Mouse (Mus musculus) monocyte, adult 5-6 weeks (primary cell): ENCODE data around the gene Chid1. TPM values are rescaled to one million over a fixed set of nuclear protein-coding genes. Genes with fewer than 3 reads are reported as not detected.
A peak's percentile ranks its signal among the peaks of the same experiment; 100 is the strongest.

Experiments
- ATAC-seq: fragments of 153-309, 156-312 bp; replicated peaks from 2 replicates; pipeline ENCODE4 v1.8.0; 2017; ENCODE audit warnings: mild to moderate bottlenecking; ENCODE audit not compliant: low TSS enrichment, insufficient number of reproducible peaks, severe bottlenecking, poor library complexity, low FRiP score
- total RNA-seq: library from RNA; stranded (forward); fragments of 200-1000, 200-491, 200-594 nt; gene quantifications from 3 replicates; pipeline ENCODE4 v1.2.3, GENCODE M21; 2017

Chid1 gene
- 10.4 to 19.8 TPM (median 13.9 TPM) in 3 replicates for total RNA-seq

- ATAC-seq: peak; percentile 95
Observed at GRCm38 (mm10) chr7:141539556-141540311, at the start of gene Chid1. Chid1 (minus strand) TSS chr7:141539857.

- no peak for ATAC-seq
Observed at GRCm38 (mm10) chr7:141588890-141589289, 49.2 kb upstream of the Chid1 start.

GRCm38 (mm10) chr7:141585881-141586280, 46.2 kb upstream of the Chid1 start:
- no peak for ATAC-seq

- no peak for ATAC-seq
Observed at GRCm38 (mm10) chr7:141585288-141585687, 45.6 kb upstream of the Chid1 start.

GRCm38 (mm10) chr7:141584048-141584841, 44.6 kb upstream of the Chid1 start:
- no peak for ATAC-seq

GRCm38 (mm10) chr7:141581323-141581722, 41.7 kb upstream of the Chid1 start:
- ATAC-seq: no peak

- peak; percentile 86 for ATAC-seq
Observed at GRCm38 (mm10) chr7:141578943-141579342, 39.3 kb upstream of the Chid1 start.

GRCm38 (mm10) chr7:141578511-141578910, 38.9 kb upstream of the Chid1 start:
- no peak for ATAC-seq

- no peak for ATAC-seq
Observed at GRCm38 (mm10) chr7:141577801-141578200, 38.1 kb upstream of the Chid1 start.

GRCm38 (mm10) chr7:141575481-141575880, 35.8 kb upstream of the Chid1 start:
- ATAC-seq: no peak

- ATAC-seq: no peak
Observed at GRCm38 (mm10) chr7:141574041-141574440, 34.4 kb upstream of the Chid1 start.

- no peak for ATAC-seq
Observed at GRCm38 (mm10) chr7:141570625-141571295, 31.1 kb upstream of the Chid1 start.

GRCm38 (mm10) chr7:141569916-141570315, 30.3 kb upstream of the Chid1 start:
- ATAC-seq: no peak

- ATAC-seq: no peak
Observed at GRCm38 (mm10) chr7:141569283-141569803, 29.7 kb upstream of the Chid1 start.

- no peak for ATAC-seq
Observed at GRCm38 (mm10) chr7:141566587-141566986, 26.9 kb upstream of the Chid1 start.

- ATAC-seq: no peak
Observed at GRCm38 (mm10) chr7:141564561-141564960, 24.9 kb upstream of the Chid1 start.

GRCm38 (mm10) chr7:141562852-141563427, 23.3 kb upstream of the Chid1 start:
- no peak for ATAC-seq

- ATAC-seq: no peak
Observed at GRCm38 (mm10) chr7:141562421-141562851, 22.8 kb upstream of the Chid1 start.
